Mouse (Mus musculus): ENCODE data around the gene Sik3. TPM values are rescaled to one million over a fixed set of nuclear protein-coding genes. Genes with fewer than 3 reads are reported as not detected.

Gene Sik3
- total RNA-seq, 2 experiments from 2014 or later, result 50.2 to 55.1 TPM

DNA sequence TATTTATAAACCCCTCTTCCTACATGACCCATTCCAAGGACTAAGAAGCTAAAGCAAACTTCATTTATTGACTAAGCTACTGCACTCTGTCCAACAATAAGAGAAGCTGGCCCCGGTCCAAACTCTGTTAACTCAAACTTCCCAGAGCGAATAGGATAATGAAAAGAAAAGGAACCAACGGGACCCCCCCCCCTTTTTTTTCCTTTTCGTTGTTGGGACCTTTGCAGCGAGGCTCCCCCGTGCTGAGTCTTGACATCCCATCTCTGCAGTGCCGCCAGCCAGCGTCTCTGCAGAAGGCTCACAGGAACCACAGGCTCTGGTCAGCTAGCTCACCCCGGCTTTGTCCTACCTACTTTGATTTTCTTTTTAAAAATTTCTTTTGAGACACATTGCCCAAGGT, 3.2 kb downstream of the Sik3 start:
- DNase-seq, result peak; percentile 80

DNA sequence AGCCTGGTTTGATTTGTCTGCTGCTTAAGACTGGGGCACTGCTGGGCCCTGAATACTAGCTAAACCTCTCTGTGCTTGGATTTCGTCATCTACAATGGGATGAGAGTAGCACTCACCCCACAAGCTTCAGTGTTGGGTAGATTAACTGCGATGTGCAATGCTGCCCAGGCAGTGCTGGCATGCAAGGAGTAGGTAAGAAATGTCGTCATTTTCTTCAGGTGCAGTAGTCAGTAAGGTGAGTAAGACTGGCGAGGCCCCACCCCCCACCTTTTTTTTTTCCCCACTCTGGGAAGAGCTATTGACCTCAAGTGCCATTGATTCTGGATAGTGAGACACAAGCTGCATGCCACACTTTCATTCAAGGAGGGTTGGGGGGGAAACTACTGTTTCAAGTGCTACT, 3.8 kb downstream of the Sik3 start:
- no peak for DNase-seq

GRCm38 (mm10) chr9:46018316-46018715, 5.7 kb downstream of the Sik3 start:
- peak; percentile 42 for DNase-seq

GRCm38 (mm10) chr9:46019975-46020374, 7.4 kb downstream of the Sik3 start:
- no peak for DNase-seq

DNA sequence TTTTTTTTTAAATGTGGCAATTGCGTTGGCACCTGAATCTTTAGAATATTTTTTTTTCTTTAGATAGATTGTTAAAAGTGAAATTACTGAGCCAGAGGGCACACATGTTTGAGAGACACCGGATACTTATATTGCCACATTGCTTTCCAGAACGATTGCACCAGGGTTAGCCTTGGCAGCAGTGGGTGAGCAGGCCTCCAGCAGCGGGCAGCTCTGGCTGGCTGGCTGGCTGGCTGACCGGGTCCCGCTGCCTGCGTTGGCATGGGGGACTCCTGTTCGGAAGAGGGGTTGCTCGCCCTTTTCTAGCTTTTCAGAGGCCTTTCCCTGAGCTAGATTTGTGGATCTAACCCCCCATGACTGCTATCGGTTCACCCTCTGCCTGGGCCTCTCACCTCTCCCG, 11.0 kb downstream of the Sik3 start:
- peak; percentile 68 for DNase-seq

DNA sequence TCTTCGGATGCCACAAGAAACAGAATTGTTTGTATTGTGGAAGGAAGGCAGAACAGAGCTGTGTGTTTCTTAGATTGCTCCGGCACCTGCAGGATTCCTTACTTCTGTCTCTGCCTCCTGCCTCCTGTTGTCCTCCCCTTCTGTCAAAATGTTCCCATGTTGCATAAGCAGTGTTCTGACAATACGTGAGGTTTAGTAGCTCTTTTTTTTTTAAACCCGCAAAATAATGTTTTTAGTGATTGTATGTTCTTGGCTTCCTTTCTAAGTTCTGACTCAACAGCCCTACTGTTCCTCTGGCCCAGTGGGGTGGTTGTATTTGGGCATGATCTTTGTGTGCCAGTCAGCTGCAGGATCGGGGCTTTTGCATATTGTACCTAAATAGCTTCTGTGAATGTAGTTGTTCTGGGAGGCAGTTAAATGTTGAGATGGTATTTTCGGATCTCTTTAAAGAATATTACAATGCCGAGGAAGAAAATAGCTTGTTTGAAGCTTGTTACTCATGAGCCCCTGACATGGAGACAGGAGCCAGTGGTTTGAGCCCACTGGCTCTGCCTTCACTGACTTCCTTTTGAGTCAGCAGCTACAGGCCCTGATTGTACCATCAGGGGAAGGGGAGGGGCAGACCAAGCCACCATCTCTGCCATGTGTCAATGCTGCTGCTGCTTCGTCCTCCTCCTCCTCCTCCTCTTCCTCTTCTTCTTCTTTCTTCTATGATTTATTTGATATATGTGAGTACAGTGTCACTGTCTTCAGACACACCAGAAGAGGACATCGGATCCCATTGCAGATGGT, 13.6 kb downstream of the Sik3 start:
- no peak for DNase-seq

DNA sequence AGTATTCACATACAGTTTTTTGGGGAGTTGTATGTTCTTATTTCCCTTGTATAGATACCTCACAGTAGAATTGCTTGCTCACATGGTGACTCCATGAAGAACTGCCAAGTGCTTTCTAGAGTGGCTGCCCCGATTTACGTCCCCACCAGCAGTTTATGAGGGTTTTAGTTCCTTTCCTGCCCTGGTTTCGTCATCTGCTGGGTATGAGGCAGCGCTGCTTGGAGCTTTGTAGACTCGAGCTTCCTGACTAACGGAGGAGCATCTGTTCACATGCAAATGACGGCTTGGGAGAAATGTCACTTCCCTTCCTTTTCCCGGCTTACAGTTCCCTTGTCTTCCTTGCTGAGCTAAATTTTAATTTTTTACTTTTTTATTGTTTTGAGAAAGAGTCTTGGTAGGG, 15.4 kb downstream of the Sik3 start:
- DNase-seq, result no peak

DNA sequence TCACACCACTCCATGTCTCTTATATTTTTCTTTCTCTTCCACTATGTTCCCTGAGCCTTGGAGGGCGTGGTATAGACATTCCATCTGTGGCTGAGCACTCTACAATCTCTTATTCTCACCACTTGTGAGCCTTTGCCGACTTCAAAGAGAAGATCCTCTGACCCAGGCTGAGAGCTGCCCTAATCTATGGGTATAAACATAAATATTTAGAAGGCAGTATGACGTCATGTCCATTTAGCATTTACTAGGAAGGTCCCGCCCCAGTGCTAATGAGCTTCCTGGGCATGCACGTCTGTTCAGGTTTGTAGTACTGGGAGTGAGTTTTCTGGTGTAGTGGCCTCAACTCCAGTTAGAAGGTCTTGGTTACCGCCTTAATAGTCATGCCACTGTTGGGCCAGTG, 16.9 kb downstream of the Sik3 start:
- no peak for DNase-seq

DNA sequence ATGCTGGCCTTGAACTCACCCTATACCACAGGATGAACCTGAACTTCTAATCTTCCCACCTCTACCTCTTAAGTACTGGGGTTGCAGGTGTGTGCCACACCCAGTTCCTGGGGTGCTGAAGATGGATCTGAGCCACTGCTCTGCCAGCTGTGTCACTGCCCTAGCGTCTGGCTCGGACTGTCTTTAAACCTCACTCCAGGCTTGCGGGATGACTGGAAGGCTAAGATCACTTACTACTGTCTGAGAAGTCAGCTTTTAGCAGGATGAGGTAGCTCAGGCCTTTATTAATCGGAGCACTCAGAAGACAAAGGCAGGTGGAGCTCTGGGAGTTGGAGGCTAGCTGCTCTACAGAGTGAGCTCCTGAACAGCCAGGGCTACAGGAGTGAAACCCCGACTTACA, 17.6 kb downstream of the Sik3 start:
- no peak for DNase-seq

- no peak for DNase-seq
These were observed 18.3 kb downstream of the Sik3 start for GRCm38 (mm10) chr9:46030968-46031367.

DNA sequence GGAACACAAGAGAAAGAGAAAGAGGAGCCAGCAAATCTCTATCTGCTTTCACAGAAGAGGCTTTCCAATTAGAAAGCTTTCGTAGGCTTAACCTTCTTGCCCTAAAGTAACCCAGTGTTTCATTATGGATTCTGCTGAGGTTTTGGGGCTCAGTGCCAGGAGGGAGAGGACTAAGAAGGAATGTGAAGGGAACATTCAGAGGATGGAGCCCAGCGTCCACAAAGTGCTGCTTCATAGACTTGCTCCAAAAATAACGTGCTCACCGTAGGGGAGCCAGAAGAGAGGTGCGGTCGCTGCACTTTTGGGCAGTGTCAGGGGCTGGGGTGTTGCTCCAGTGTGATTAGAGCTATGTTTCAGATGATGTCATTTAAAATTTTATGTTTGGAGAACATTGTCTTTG, 19.6 kb downstream of the Sik3 start:
- peak; percentile 44 for DNase-seq

- DNase-seq, result no peak
These were observed 20.4 kb downstream of the Sik3 start for GRCm38 (mm10) chr9:46033058-46033457.

GRCm38 (mm10) chr9:46033862-46034261, 21.2 kb downstream of the Sik3 start:
- no peak for DNase-seq

GRCm38 (mm10) chr9:46035290-46035871, 22.8 kb downstream of the Sik3 start:
- no peak for DNase-seq

- no peak for DNase-seq
These were observed 24.3 kb downstream of the Sik3 start for GRCm38 (mm10) chr9:46036881-46037280.

GRCm38 (mm10) chr9:46038786-46039185, 26.2 kb downstream of the Sik3 start:
- no peak for DNase-seq

DNA sequence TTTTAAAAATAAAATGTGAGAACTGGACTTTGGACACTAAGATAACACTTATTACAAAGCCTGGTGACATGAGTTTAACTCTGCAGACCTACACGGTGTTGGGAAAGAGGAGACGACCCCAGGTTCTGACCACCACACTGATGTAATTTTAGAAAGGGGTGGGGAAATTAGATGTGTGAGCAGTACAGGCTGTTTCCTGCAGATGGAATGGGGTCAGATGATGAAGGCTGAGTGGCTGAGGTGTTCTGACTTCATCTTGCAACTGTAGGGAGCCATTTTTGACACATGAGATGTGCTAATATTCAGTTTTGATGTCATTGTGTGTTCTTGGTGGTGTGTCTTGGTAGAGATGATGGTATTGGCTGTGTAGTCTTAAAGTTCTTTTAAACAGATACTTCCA, 28.6 kb downstream of the Sik3 start:
- DNase-seq, result no peak

- DNase-seq, result no peak
These were observed 29.8 kb downstream of the Sik3 start for GRCm38 (mm10) chr9:46042387-46042786.

- no peak for DNase-seq
These were observed 31.0 kb downstream of the Sik3 start for GRCm38 (mm10) chr9:46043626-46044025.

DNA sequence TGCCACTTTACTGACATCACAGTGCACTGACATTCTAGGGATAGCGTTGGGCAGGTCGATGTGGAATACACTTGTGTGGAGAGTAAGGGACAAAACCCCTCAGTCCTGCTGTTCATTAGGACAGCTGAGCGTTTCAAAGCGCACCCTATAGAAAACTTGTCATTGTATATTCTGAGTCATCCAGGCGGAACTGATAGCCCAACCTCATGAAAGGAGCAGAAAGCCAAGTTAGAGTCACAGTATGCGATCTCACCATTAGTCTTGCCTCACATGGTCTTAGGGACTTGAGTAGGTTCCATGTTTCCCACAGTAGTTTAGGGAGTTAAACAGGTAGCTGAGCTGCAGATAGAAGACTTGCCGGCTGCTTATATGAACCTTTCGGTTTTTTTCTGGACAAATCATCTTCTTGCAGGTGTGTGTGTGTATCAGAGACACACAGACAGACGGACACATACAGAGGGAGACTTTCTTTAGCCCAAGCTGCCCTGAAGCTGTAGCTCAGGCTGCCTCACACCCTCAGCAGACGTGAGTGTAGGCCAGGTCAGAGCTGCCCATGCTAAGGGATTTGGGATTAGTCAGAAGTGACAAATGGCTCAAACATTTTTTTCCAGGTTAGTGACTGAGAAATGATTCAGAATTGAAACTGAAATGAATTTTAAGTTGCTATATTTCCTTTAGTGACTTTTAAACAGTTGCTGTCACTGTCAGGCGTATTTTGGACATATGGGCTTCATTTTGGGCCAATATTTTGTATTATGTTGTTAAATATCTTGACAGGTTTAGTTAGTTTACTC, 34.3 kb downstream of the Sik3 start:
- no peak for DNase-seq

- no peak for DNase-seq
These were observed 36.9 kb downstream of the Sik3 start for GRCm38 (mm10) chr9:46049525-46049924.

- no peak for DNase-seq
These were observed 37.6 kb downstream of the Sik3 start for GRCm38 (mm10) chr9:46050203-46050602.

- DNase-seq, result no peak
These were observed 40.5 kb downstream of the Sik3 start for GRCm38 (mm10) chr9:46053014-46053666.
